Mouse (Mus musculus): ENCODE data around the gene Zfp36. TPM values are rescaled to one million over a fixed set of nuclear protein-coding genes. Genes with fewer than 3 reads are reported as not detected.

The Zfp36 gene
- polyA plus RNA-seq, 1 experiment from 2014 or later = 6.1 TPM

DNA sequence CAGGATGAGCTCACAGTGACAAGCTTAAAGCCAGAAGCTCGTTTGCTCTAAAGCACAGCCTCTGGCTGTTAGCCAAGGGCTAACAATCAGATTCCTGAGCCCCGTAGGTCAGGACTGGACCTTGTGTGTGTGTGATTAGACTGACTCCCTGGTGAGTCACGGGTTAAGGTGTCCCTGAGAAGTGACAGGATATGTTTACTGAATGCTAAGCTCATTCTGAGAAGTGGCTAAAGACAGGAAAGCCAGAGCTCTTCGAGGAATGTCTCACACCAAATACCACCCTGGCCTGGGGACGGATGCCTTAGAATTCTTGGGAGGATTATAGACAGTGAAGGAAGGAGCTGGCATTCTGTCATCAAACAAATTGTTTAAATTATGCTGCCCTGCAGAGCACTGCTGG lies 22.1 kb downstream of the Zfp36 start:
- Histone ChIP-seq H3K4me3 (ENCODE audit: low read depth, low read length) (no peak overlapping the region), H3K27ac (replicated peaks; ENCODE audit: low read depth, low read length) (no peak overlapping the region; the same call in 1 of the 2 replicates), H3K9me3 (ENCODE audit: control insufficient read depth, low read length) (no peaks in the 10 kb centered on the region), H3K27me3 (ENCODE audit: control insufficient read depth, insufficient read depth, low read length) (no peaks in the 10 kb centered on the region), H3K4me1 (ENCODE audit: control insufficient read depth, insufficient read depth, low read length) (peaks cover 9% of the 10 kb centered on the region), H3K9ac (ENCODE audit: low read length) (no peak overlapping the region), H3K36me3 (ENCODE audit: control insufficient read depth, insufficient read depth, low read length) (peaks cover 43% of the 10 kb centered on the region), H3K4me2 (ENCODE audit: low read depth, severe bottlenecking) (no peak overlapping the region)
- 9% methylated on average over 5 of the region's 5 CpGs for WGBS
- ATAC-seq (ENCODE audit: insufficient number of reproducible peaks, low FRiP score, low TSS enrichment, low read depth) (no peak), DNase-seq (ENCODE audit: low spot score) (no peak)

DNA sequence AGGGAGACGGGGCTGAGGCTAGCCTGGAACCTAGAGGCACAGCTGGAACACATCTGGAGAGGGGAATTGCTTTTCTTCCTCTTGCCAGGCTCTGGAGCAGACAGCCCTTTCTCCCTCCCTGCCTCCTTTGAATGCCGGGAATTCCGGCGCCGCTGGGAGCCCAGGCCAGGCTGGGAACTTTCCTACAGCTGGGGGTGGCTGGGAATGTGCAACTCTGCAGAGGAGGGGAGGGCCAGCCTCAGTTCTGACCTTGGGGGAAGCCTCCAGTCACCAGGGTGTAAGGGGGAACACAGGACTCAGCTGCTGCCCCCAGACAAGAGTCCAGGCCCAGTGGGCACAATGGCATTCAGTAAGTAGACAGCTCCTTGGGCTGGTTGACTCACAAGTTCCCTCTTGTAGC lies 23.1 kb downstream of the Zfp36 start:
- Histone ChIP-seq H3K9ac (ENCODE audit: low read length) (peak overlapping the region; percentile 28; the same call in 1 of the 2 replicates), H3K27ac (replicated peaks; ENCODE audit: low read depth, low read length) (peak overlapping the region; percentile 84), H3K4me3 (ENCODE audit: low read depth, low read length) (no peak overlapping the region), H3K4me2 (ENCODE audit: low read depth, severe bottlenecking) (no peak overlapping the region), H3K27me3 (ENCODE audit: control insufficient read depth, insufficient read depth, low read length) (no peaks in the 10 kb centered on the region), H3K4me1 (ENCODE audit: control insufficient read depth, insufficient read depth, low read length) (peaks cover 9% of the 10 kb centered on the region), H3K9me3 (ENCODE audit: control insufficient read depth, low read length) (no peaks in the 10 kb centered on the region), H3K36me3 (ENCODE audit: control insufficient read depth, insufficient read depth, low read length) (peaks cover 37% of the 10 kb centered on the region)
- 0% methylated on average over 5 of the region's 5 CpGs for WGBS
- ATAC-seq (ENCODE audit: insufficient number of reproducible peaks, low FRiP score, low TSS enrichment, low read depth) = peak; percentile 53; the same call in 1 of the 2 replicates
- peak; percentile 75 for DNase-seq (ENCODE audit: low spot score)

DNA sequence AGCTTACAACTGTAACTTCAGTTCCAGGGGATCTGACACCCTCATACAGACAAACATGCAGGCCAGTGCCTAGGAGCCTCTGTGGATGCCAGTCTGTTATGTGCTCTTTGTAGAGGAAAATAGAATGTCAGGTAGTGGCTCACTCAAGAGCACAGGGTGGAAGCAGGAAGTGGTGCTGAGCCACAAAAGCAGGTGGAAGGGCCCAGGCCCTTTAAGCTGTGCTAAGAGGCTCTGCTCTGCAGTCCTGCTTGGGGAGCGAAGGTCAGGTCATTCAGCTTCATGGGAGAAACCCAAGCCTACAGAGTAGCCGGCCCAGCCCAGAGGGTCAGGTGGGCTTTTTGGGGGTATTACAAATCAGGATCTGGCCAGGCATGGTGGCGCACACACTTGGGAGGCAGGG lies 24.8 kb downstream of the Zfp36 start:
- DNase-seq (ENCODE audit: low spot score) (no peak), ATAC-seq (ENCODE audit: insufficient number of reproducible peaks, low FRiP score, low TSS enrichment, low read depth) (no peak)
- H3K36me3 ChIP-seq (ENCODE audit: control insufficient read depth, insufficient read depth, low read length) = peaks cover 26% of the 10 kb centered on the region
- H3K27ac ChIP-seq (replicated peaks; ENCODE audit: low read depth, low read length) = no peak overlapping the region
- peaks cover 14% of the 10 kb centered on the region for H3K4me1 ChIP-seq (ENCODE audit: control insufficient read depth, insufficient read depth, low read length)
- no peak overlapping the region for H3K9ac ChIP-seq (ENCODE audit: low read length)
- no peak overlapping the region for H3K4me2 ChIP-seq (ENCODE audit: low read depth, severe bottlenecking)
- no peaks in the 10 kb centered on the region for H3K9me3 ChIP-seq (ENCODE audit: control insufficient read depth, low read length)
- WGBS = 88% methylated on average over 3 of the region's 3 CpGs
- H3K27me3 ChIP-seq (ENCODE audit: control insufficient read depth, insufficient read depth, low read length) = no peaks in the 10 kb centered on the region
- no peak overlapping the region for H3K4me3 ChIP-seq (ENCODE audit: low read depth, low read length)

DNA sequence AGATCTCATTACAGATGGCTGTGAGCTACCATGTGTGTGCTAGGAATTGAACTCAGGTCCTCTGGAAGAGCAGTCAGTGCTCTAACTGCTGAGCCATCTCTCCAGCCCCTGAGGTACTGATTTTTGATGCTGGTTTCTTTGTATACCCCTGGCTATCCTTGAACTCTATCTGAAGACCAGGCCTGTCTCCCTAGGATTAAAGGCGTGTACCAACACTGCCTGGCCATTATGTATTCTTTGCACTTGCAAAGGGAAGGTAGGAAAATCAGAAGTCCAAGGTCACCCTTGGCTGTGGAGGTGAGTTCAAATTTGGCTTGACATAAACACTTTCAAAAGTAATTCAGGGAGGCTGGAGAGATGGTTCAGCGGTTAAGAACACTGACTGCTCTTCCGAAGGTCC lies 25.5 kb downstream of the Zfp36 start:
- H3K4me1 ChIP-seq (ENCODE audit: control insufficient read depth, insufficient read depth, low read length) = peaks cover 19% of the 10 kb centered on the region
- H3K4me2 ChIP-seq (ENCODE audit: low read depth, severe bottlenecking) = no peak overlapping the region
- no peaks in the 10 kb centered on the region for H3K27me3 ChIP-seq (ENCODE audit: control insufficient read depth, insufficient read depth, low read length)
- H3K9me3 ChIP-seq (ENCODE audit: control insufficient read depth, low read length) = no peaks in the 10 kb centered on the region
- peaks cover 20% of the 10 kb centered on the region for H3K36me3 ChIP-seq (ENCODE audit: control insufficient read depth, insufficient read depth, low read length)
- no peak overlapping the region for H3K9ac ChIP-seq (ENCODE audit: low read length)
- 89% methylated on average over 3 of the region's 3 CpGs for WGBS
- DNase-seq (ENCODE audit: low spot score) (no peak), ATAC-seq (ENCODE audit: insufficient number of reproducible peaks, low FRiP score, low TSS enrichment, low read depth) (no peak)
- no peak overlapping the region for H3K27ac ChIP-seq (replicated peaks; ENCODE audit: low read depth, low read length)
- H3K4me3 ChIP-seq (ENCODE audit: low read depth, low read length) = no peak overlapping the region

DNA sequence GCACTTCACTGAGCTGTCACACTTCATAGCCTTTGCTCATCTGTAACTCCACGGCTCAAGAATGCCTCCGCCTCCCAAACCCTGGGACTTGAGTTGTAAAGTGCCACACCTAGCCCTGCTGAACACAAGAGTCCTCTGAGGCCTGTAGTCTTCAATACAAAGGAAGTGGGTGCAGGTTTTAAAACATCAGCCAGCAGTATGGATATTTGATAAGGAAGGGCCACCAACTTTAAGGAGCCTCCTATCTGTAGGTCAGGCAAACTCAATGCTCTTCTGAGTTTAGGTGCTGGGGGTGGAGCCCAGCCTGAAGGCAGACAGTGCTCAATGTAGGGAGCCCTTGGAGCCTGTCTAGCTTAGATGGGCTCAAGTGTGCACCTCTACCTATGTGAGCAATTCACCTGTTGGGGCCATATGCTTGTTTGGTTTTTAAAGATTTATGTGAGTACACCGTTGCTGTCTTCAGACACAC lies 25.9 kb downstream of the Zfp36 start:
- Histone ChIP-seq H3K4me3 (ENCODE audit: low read depth, low read length) (no peak overlapping the region), H3K4me2 (ENCODE audit: low read depth, severe bottlenecking) (no peak overlapping the region), H3K36me3 (ENCODE audit: control insufficient read depth, insufficient read depth, low read length) (peaks cover 17% of the 10 kb centered on the region)

DNA sequence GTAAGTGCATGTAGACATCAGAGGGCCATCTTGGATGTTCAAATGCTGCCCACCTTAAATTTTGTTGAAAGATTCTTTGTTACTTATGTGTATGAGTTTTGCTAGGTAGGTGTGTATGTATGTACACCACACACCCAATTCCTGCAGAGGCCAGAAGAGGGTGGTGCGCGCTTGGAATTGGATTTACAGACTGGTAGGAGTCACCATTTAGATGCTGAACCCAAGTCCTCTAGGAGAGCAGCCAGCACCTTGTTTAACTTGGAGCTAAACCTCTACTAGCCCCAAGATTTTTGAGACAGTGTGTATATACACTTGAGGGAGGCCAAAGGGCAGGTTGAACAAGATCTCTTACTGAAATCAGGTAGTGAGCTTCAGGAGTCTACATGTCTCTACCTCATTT lies 26.8 kb downstream of the Zfp36 start:
- WGBS = 95% methylated on average over 2 of the region's 2 CpGs
- H3K4me1 ChIP-seq (ENCODE audit: control insufficient read depth, insufficient read depth, low read length) = peaks cover 20% of the 10 kb centered on the region
- H3K4me2 ChIP-seq (ENCODE audit: low read depth, severe bottlenecking) = no peak overlapping the region
- H3K9me3 ChIP-seq (ENCODE audit: control insufficient read depth, low read length) = no peaks in the 10 kb centered on the region
- no peak for DNase-seq (ENCODE audit: low spot score)
- no peak for ATAC-seq (ENCODE audit: insufficient number of reproducible peaks, low FRiP score, low TSS enrichment, low read depth)
- peaks cover 15% of the 10 kb centered on the region for H3K36me3 ChIP-seq (ENCODE audit: control insufficient read depth, insufficient read depth, low read length)
- H3K9ac ChIP-seq (ENCODE audit: low read length) = no peak overlapping the region
- H3K4me3 ChIP-seq (ENCODE audit: low read depth, low read length) = no peak overlapping the region
- H3K27ac ChIP-seq (replicated peaks; ENCODE audit: low read depth, low read length) = no peak overlapping the region
- no peaks in the 10 kb centered on the region for H3K27me3 ChIP-seq (ENCODE audit: control insufficient read depth, insufficient read depth, low read length)

More for the DNA sequence above, 25.9 kb downstream of the Zfp36 start:
- peaks cover 20% of the 10 kb centered on the region for H3K4me1 ChIP-seq (ENCODE audit: control insufficient read depth, insufficient read depth, low read length)
- DNase-seq (ENCODE audit: low spot score) (no peak), ATAC-seq (ENCODE audit: insufficient number of reproducible peaks, low FRiP score, low TSS enrichment, low read depth) (no peak)
- WGBS = 86% methylated on average over 3 of the region's 3 CpGs
- no peaks in the 10 kb centered on the region for H3K27me3 ChIP-seq (ENCODE audit: control insufficient read depth, insufficient read depth, low read length)
- no peaks in the 10 kb centered on the region for H3K9me3 ChIP-seq (ENCODE audit: control insufficient read depth, low read length)
- no peak overlapping the region for H3K27ac ChIP-seq (replicated peaks; ENCODE audit: low read depth, low read length)
- no peak overlapping the region for H3K9ac ChIP-seq (ENCODE audit: low read length)

DNA sequence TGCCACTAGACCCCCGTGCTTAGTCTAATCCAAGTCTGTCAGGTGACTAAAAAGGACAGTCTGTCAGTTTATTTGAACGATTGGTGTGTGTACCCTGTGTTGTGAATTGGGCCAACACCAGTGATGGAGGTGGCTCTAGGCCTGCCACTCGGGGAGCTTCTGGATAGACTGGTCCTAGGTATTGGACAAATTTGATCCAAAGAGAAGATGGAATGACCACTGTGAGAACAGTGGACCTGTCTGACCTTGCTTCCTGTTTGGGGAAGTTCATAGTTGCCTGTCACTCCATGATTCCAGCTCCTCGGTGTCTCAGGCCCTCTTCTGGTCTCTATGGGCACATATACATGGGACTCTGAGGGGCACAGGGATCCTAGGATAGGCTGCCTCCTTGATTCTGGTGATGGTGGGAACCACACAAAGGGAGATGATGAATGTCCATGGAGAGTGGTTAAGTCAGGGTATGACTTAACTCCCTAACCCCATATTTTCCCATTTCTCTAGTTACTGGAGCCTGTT lies 28.3 kb downstream of the Zfp36 start:
- Histone ChIP-seq H3K4me1 (ENCODE audit: control insufficient read depth, insufficient read depth, low read length) (peaks cover 11% of the 10 kb centered on the region), H3K9me3 (ENCODE audit: control insufficient read depth, low read length) (no peaks in the 10 kb centered on the region), H3K27me3 (ENCODE audit: control insufficient read depth, insufficient read depth, low read length) (no peaks in the 10 kb centered on the region), H3K4me2 (ENCODE audit: low read depth, severe bottlenecking) (peak overlapping the region; percentile 86), H3K9ac (ENCODE audit: low read length) (peak overlapping the region; percentile 96), H3K36me3 (ENCODE audit: control insufficient read depth, insufficient read depth, low read length) (peaks cover 15% of the 10 kb centered on the region), H3K27ac (replicated peaks; ENCODE audit: low read depth, low read length) (no peak overlapping the region), H3K4me3 (ENCODE audit: low read depth, low read length) (peak overlapping the region; percentile 91)
- no peak for DNase-seq (ENCODE audit: low spot score)
- ATAC-seq (ENCODE audit: insufficient number of reproducible peaks, low FRiP score, low TSS enrichment, low read depth) = no peak
- WGBS = 39% methylated on average over 4 of the region's 4 CpGs

DNA sequence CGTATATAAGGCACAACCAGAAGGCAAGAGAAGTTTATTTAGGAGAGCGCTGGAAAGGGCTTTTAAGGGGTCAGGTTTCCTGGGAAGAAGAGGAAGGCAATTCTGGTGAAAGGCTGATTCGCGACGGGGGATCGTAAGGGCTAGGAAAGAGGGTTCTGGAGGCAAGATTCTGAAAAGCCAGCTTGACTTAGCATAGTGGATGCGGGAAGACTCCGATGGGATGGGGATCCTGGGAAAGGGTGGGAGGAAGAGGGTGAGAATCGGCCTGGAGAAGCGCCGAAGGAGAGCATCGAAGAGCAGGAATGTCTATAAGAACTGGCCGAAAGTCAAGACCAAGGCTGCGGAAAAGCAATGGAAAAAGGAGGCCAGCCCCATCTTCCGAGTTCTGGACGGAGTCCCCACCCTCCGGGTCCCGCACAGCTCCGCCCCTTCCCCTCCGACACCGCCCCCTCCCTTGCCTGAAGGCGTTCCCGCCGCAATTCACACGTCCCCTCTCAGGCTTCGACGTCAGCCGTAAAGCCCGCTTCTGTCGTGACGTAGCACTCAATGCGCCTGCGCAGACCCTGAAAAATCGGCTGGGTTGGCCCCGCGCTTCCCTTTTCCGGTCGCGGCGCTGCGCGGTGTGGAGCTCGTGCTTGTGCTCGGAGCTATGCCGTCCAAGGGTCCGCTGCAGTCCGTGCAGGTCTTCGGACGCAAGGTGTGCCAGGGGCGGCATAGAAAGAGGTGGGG lies 29.7 kb downstream of the Zfp36 start, which contains the start of gene Rps16:
Gene Rps16 (plus strand): TSS at position 498 of the 729 bp plus-strand sequence.
- WGBS = under 1% methylated on average over 47 of the region's 50 CpGs
- DNase-seq (ENCODE audit: low spot score) = peak; percentile 99

More for the DNA sequence above, 29.7 kb downstream of the Zfp36 start, which contains the start of gene Rps16:
- ATAC-seq (ENCODE audit: insufficient number of reproducible peaks, low FRiP score, low TSS enrichment, low read depth) = peak; percentile 91
- no peaks in the 10 kb centered on the region for H3K27me3 ChIP-seq (ENCODE audit: control insufficient read depth, insufficient read depth, low read length)
- peaks cover 11% of the 10 kb centered on the region for H3K4me1 ChIP-seq (ENCODE audit: control insufficient read depth, insufficient read depth, low read length)
- H3K27ac ChIP-seq (replicated peaks; ENCODE audit: low read depth, low read length) = peak within 1 kb of the TSS; percentile 83
- peak within 1 kb of the TSS; percentile 86 for H3K4me2 ChIP-seq (ENCODE audit: low read depth, severe bottlenecking)
- H3K4me3 ChIP-seq (ENCODE audit: low read depth, low read length) = peak within 1 kb of the TSS; percentile 91
- H3K9ac ChIP-seq (ENCODE audit: low read length) = peak within 1 kb of the TSS; percentile 96
- H3K9me3 ChIP-seq (ENCODE audit: control insufficient read depth, low read length) = no peaks in the 10 kb centered on the region
- H3K36me3 ChIP-seq (ENCODE audit: control insufficient read depth, insufficient read depth, low read length) = peaks cover 15% of the 10 kb centered on the region

Measured in limb, embryonic 11.5 days (tissue).